Mouse (Mus musculus) heart, postnatal 25 days (tissue): Measurements from ENCODE around the gene Phf24. TPM values are rescaled to one million over a fixed set of nuclear protein-coding genes. Genes with fewer than 3 reads are reported as not detected.

Experiments used
- DNase-seq: peaks from one replicate; pipeline ENCODE4 v3.0.0; 2022; ENCODE audit warnings: low spot score
- intact Hi-C: fragments of 180-260 bp; cut with DNase I; formaldehyde crosslinking; loops from one replicate; pipeline ENCODE4 v1.15.1; 2025
- total RNA-seq, 2 experiments: library from RNA; stranded (reverse); gene quantifications; 2 replicates each; pipeline ENCODE4 v1.2.3; 2021

The Phf24 gene
- total RNA-seq: 1 to 10 TPM; 9.0 to 9.4 TPM

DNA sequence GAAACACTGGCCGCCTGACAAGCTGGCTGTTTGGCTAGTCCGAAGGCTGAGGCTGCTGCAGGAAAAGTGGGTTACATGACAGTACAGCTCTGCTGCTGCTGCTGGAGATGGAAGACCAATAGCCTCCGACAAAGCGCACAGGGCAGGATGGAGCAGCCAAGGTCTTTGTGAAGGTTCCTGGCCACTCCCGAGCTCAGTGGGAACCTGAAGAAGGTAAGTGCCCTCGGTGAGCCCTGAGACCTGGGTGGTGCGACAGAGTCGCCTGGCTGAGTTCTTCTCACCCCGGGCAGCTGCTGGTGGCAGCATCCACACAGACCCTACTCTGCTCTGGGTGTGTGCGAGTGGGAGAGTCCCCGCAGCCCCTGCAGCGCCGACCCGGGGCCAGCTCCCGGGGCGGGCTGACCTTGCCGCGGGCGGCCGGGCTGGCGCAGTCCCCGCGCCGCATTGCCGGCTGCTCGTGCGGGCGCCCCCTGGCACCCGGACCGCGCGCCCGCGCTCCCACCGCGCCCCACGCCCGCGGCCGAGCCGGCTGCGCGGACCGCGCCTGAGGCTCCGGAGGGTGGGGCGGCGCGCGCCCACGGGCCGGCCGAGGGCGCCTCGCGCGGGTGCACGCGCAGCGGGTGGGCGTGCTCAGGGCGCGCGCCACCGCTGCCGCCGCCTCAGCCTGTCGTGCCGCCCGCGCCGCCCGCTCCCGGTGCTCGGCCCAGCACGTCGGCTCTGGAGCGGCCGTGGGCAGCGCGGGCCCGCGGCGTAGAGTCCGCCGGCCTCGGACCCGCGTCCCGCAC lies at the start of gene Phf24:
Gene Phf24, plus strand, starts transcription at position 44 of the 785 bp plus-strand sequence.
- intact Hi-C loops: no loop called here
- no peak for DNase-seq

DNA sequence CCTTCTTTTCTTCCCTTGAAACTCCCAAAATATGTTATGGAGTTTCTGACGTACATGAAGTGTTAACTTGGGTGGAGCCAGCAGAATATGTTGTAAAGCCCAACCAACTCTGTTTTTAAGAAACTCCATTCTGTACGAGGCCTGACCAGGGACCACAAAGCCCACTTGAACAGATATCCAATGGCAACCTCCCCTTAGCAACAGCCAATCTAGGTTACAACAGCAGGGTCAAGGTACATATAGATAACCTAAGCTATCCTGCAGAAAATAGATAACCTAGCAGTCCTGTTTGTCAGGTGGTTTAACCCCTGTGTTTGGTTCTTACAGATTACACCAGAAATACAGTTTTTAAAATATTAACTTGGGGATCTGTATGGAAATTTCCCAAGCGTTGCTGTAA lies 49.1 kb upstream of the Phf24 start:
- DNase-seq: no peak
- intact Hi-C loops: no loop called here

DNA sequence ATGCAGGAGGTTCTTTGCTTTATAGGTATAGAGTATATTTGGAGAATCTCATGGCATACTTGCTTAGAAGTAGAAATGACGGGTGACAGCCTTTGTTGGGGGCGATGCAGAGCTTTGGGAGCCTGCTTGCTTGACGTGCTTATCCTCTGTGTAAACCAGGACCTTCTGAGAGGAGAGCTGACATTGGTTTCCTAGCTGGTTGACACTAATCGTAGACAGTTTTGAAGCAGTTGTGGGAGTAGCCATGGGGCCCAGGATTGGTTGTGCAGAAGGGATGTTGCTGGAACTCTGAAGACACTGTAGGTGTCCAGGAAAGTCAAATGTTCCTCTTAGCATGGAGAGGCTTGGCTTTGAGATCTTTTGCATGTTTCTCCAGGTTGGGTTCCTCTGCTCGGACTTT lies 48.3 kb upstream of the Phf24 start:
- intact Hi-C loops: no loop called here
- no peak for DNase-seq

DNA sequence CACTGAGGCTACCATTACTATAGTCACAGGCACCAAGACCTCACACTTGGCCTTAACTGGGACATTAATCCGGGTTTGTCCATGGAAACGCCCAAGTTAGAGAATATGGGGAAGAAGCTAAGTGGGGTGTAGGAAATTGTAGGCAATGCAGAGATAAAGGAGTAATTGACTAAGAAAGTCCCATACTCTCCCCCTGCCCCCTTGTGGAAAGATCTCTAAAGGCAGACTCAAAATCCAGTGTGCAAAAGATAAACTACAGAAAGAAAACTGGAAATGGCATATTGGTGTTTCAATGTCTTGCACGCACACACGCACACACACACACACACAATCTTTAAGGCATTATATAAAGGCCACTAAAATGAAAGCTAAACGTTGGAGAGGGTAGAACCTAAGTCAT lies 45.7 kb upstream of the Phf24 start:
- intact Hi-C loops: no loop called here
- DNase-seq: no peak

DNA sequence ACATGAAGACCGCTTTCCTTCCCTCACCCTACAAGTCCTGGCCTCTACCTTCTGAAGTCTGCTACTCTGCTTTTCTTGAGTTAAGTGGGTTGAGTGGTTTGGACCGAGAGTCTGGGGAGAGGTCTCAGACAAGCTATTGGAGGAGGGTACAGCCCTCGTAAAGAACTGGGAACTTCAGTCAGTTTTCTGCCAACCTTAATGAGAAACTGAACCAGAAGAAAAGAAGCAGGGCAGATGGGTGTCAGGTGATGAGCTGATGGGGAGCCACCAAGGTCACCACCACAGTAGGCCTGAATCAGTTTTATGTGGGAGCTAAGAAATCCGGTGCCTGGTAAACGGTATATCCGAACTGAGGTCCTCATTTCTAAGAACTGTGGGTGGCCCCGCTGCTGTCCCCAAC lies 44.3 kb upstream of the Phf24 start:
- DNase-seq: no peak
- intact Hi-C loops: no loop called here

DNA sequence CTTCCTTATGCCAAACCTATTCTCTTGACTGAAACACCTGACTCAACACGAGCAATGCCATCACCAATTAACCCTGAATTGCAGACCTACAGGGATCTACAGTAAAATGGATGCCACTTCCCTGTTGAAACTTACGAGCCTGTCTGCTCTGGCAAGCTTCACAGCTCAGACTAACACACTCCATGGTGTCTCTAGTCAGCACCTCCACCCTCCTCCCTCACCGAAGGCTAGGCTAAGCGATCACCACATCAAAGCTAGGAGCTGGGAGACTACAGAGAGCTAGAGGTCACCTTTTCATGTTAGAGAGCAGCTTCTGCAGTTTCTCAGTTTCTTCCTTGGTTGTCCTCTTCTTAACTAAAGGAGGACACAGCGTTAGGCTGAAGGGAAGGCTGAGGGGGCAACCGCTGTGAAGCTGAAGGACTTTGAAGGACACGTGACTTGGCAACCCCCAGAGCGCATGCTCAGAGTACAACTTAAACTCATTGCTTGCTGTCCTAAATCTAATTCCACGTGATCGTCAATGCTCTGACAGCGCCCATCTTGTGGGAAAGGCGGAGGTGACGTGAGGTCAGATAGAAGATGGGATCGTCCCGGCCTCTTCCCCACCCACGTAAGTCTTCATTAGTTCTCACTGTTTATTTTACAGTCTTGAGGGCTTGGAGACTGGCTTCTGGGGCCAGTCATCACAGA lies 43.6 kb upstream of the Phf24 start:
- no peak for DNase-seq
- intact Hi-C loops: no loop called here

DNA sequence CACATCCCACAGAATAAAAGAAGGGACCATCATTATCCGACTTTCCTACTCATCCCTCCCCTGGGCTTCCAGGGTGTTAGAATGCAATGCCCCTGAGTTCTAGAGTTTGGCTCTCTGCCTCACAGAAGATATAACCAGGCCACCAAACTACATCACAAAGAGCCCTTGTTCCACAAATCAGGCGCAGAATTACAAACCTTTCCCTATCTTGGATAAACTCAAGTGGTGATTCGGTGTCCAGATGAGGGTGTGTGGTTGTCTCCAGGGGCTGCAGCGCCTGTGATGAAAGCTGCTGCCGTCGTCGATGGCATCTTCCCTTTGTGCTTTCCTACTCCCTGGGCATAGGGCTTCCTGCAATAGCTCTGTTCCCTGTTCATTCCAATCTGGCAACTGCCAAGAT lies 42.3 kb upstream of the Phf24 start, which contains the start of gene Fam205c:
Gene Fam205c, minus strand, starts transcription at position 101 of the 400 bp plus-strand sequence.
- intact Hi-C loops: no loop called here
- no peak for DNase-seq

DNA sequence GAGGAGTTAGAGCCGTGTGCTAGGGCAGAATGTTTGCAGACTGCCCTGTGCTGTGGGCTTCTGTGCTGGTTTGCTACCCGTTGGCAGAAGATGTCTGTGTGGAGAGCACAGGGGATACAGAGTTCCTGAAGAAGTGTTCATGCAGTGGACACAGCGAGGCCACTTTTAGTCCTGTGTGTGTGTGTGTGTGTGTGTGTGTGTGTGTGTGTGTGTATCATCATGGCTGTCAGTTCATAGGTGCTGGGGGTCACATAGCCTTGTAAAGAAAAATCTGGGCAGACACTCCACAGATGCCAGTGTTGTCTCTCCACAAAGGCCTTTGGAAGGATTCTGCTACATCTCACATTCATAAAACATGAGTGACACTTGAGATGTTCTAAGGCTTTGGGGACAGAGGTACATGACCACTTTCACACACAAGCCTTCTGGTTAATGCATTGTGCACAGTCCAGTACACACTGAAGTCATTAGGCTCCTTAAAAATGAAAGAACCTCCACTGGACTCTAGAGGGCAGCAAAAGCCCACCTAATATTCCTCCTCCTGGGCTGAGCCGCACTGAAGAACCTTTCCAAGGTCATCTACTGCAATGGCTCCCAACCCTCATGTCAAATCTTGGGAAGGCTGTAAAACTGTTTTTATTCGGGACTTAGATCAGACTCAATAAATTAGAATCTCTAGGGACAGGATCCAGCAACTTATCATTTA lies 39.7 kb upstream of the Phf24 start:
- intact Hi-C loops: loop anchor here (1.0 to 2.0 kb wide), 2 partner anchors 70 to 89 kb away; no protein-coding TSS in a partner anchor
- DNase-seq: no peak

DNA sequence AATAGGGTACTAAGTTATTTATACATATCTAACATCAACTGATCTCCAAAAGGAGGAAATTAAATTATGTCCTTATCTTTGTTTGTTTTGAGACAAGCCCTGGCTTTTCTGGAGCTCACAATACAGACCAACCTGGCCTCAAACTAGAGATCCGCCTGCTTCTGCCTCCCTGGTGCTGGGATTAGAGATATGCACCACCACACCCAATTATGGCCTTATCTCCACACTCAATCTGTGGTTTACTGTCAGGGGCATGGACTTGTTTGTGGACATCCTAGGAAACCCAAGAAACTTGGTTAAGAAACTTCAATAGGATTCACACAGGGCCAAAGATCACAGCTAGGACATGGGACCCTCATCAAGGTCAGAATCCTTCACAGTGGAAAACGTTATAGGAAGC lies 38.8 kb upstream of the Phf24 start:
- no peak for DNase-seq

DNA sequence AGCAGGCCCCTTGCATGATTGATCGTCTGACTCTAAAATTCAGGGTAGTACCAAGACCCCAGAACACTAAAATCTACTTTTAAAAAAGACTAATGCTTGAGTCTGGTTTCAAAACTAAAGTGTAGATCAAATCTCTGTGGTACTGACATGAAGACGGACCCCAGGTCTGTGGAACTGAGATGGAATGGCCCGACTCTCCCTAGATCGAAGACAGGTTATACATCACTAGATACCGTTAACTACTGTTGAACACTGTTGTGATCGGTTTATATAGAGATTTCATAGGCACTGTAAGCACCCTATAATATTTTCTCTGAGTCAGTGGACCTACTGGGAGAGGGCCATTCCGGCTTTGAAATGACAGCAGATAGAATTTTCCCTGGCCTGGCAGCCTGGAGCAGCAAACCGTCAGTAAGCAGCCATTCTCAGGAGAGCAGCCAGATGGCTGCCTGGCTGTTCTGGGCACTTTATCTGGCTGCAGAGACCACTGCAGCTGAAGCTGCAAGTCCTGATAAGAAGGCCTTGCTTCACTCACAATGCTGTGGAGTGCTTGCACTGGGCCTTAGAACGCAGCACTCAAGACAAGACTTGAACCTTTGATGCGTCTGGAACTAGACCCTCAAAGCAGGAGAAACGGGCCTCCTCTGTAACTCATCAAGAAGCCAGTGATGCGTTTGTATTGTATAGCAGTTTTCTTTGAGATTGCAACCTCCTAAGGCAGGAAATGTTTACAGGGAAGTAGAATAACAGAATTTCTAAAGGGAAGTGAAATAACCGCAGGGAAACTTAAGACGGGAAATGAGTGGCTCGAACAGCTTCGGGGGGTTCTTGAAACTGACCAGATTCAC lies 36.4 kb upstream of the Phf24 start:
- intact Hi-C loops: no loop called here
- DNase-seq: no peak

More for the DNA sequence above, 38.8 kb upstream of the Phf24 start:
- intact Hi-C loops: loop anchor here (1.0 to 2.0 kb wide), 2 partner anchors 69 to 88 kb away; no protein-coding TSS in a partner anchor

DNA sequence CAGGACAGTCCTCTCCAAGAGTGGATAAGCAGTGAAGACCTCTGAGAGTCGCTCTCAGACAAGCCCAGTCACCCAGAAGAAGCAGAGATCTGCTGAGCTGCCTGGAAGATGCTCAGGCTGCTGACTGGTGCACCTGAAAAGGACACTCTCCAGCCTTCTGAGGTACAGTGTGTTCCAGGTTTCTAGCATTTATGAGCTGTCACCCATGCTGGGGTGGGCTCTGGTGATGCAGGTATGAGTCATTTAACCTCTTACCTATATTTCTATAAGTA lies 35.8 kb upstream of the Phf24 start:
- no peak for DNase-seq
- intact Hi-C loops: no loop called here

DNA sequence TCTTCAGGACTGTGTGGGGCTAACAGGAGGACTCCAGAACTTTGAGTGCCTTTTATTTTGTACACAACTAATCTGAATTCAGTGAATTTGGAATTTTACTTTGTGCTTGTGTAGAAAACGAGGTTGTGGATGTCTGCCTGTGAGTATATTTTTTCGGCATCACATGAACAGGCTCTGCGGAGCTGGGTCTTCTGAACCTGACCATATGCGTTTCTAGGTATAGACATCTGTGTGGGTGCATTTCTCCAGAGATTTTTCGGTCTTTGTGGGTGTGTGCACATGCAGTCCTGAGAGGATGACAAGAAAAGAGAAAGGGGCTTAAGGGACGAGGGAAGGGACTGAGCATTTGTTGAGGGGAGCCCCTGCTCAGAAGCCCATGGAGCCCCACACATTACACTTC lies 29.5 kb upstream of the Phf24 start:
- DNase-seq: no peak
- intact Hi-C loops: no loop called here

DNA sequence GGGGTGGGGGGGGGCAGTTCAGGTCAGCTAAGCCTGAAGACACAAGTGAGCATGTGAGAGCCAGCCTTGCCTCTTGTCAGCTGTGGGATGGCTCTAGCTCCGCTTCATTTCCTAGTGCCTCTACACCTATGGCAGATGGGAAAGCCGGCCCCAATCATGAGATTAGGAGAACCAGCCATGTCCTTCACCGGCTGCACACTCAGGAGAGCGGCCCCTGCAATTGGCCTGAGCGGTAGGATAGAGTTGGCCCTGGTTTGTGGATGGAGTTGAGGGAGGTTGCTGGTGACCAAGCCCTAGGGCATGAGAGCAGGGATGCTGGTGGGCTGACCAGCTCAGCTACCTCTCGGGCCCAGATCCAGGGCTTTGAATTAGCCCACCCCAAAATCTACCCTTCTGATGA lies 27.7 kb upstream of the Phf24 start:
- no peak for DNase-seq
- intact Hi-C loops: no loop called here

DNA sequence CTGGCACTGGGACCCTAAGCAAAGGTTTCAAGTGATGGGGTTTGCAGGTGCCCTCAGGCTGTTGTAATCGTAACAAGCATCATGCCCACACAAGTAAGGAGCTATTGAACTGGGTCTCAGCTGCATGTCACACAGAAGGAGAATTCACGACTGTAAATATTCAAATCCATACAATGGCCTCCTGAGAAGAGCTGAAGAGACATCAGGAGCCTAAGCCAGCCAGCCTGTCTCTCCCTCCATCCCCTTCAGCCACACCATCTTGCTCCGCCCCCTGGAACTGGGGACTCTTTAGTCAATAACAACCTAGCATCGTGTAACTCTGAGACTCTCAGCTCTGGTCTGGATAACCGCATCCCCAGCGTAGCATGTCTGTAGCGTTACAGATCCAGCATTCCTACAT lies 25.3 kb upstream of the Phf24 start:
- no peak for DNase-seq
- intact Hi-C loops: no loop called here

DNA sequence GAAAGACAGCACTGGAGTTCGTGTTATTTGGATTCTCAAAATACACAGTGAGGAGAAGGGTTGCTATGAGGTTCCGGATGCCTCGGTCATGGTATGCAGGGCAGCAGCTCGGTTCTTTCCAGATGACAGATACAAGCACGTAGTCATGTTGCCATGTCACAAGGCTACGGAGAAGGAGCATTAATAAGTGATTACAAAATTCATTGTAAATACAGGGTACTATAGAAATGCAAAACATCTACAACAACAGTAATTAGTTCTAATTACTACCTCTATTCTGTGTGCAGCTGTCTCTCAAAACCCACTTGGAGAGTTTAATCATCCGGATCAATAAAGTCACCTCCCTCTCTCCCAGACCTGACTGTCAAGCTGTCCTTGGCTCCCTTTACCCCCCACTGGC lies 21.3 kb upstream of the Phf24 start:
- intact Hi-C loops: no loop called here
- DNase-seq: no peak

DNA sequence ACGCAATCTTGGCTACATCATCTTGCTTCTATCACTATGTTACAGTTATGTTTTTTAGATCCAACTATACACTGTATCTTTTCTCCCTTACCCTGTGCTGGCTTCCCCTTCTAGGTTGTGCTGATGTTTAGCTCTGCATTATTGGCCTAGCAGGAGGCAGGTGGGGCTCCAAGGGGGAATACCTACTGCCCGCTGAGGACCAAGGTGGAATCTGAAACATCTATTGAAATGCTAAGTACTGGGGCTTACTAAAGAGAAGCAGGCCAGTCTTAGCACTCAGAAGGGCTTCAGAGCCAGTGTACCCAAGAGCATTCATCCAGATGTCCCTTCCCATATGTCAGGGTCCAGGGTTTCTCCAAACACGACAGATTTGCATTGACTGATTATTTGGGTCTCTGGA lies 17.5 kb upstream of the Phf24 start:
- intact Hi-C loops: no loop called here
- DNase-seq: no peak

DNA sequence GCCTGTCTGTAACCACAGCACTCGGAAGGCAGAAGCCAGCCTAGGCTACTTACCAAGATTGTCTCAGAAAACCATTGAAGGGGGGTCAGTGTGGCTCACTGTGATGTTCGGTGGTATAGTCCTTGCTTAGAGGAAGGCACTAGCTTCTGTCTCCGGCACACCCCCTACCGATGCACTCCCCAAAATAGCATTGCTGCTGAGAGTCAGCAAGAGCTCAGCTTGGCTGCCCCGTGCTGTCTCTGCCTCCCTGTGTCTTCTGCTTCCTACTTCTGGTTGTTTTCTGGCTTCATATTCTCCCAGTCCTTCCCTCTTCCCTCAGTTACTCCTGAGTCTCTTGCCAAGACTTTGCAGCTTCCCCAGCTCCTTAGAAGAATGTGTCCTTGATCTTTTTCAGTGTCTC lies 15.6 kb upstream of the Phf24 start:
- intact Hi-C loops: no loop called here
- DNase-seq: no peak

DNA sequence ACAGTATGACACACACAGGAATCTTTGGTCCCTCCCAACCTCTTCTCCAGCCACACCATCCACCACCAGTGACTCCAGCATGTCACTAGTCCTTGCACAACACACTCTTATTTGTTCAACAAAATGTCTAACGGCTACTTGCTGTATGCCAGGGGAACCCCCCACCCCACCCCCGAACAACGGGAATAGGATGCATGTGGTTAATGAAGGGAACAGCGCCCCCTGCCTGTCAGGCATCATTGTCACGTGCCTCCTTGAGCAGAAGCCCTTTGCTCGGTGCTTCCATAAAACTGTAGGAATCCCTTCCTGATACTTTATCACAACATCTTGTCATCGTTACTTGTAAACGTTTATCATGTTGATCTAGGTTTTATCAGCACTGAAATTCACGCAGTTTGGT lies 14.3 kb upstream of the Phf24 start:
- intact Hi-C loops: no loop called here
- DNase-seq: no peak

DNA sequence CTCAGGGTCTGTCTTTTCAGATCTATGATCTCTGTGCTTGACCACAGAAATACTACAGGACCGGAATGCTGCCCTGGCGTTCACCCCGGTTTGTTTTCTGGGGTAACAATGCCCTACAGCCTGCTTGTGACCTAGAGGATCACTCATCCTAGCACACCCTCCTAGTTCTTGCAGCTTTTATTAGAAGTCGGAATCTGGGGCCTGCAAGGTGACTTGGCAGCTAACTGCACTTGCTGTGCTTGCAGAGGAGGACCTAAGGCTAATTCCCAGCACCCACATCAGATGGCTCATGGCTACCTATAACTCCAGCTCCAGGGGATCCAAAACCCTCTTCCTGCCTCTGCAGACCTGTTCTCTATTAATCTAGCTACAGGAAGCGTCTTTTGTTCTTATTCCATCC lies 13.7 kb upstream of the Phf24 start:
- intact Hi-C loops: no loop called here
- DNase-seq: no peak

DNA sequence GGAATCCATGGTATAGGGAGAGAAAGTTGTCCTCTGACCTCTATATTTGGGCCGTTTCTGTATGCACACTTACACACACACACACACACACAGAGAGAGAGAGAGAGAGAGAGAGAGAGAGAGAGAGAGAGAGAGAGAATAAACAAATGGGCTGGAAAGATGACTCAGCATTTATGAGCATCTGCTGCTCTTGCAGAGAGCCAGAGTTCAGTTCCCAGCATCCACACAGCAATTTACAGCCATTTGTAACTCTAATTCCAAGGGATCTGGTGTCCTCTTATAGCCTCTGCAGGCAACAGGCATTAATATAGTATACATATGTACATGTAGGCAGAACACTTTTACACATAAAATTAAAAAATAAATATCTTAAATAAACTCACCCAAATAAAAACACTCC lies 12.5 kb upstream of the Phf24 start:
- intact Hi-C loops: no loop called here
- DNase-seq: no peak
